Comparison of ENCODE assay signal across 18 mouse cellular contexts in the genomic region with DNA sequence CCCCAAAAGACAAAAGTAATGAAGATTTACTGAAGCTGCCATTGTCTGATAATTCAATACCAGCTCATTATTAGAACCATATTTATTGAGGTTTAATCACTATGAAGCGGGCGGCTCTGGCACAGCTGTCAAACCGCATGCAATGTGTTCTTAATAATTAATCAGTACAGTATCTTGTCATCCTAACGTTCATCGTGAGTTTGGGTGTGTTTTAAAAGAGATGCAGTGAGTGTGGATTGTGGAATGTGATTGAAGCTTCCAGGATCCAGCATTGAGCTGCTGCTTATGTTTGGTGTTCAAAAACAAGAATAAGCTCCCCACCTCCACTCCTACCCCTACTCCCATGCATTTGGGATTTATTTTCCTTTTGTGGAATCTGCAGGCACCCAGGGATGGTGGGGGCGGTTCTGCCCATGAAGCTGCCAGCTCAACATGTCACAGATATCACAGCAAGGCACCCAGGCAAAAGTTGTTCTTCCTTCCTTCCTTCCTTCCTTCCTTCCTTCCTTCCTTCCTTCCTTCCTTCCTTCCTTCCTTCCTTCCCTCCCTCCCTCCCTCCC.
DNase-seq lines count a peak whose midpoint lies in the region; ATAC-seq and TF ChIP-seq lines count a peak whose summit lies in the region.
"Had no signal": no experiment of that assay in that cellular context is flagged by ENCODE, and none has a peak within 500 bp of the region (broad histone marks: within the 10 kb centered on the region; RNA-seq: fewer than 3 reads in every experiment).

No protein-coding gene starts in this region.

- H3K27me3 ChIP-seq in neural tube, embryonic 13.5 days = no peaks in the 10 kb centered on the region
- no peaks in the 10 kb centered on the region for H3K27me3 ChIP-seq in liver, embryonic 11.5 days (replicated peaks; ENCODE audit: control insufficient read depth, insufficient read depth, low read length)
- H3K27me3 ChIP-seq: hindbrain, embryonic 12.5 days; megakaryocyte, embryonic 14.5 days had no signal

- no peak overlapping the region for H3K4me3 ChIP-seq in neural tube, embryonic 13.5 days
- no peak overlapping the region for H3K4me3 ChIP-seq in liver, embryonic 11.5 days (ENCODE audit: low read depth, low read length)
- H3K4me3 ChIP-seq: hindbrain, embryonic 12.5 days; limb, embryonic 15.5 days; megakaryocyte, embryonic 14.5 days had no signal

- H3K9ac ChIP-seq in neural tube, embryonic 13.5 days = no peak overlapping the region
- no peak overlapping the region for H3K9ac ChIP-seq in liver, embryonic 11.5 days (ENCODE audit: low read depth, low read length)
- H3K9ac ChIP-seq: hindbrain, embryonic 12.5 days; limb, embryonic 15.5 days; liver, postnatal 0 days had no signal

- H3K27ac ChIP-seq in neural tube, embryonic 13.5 days (replicated peaks) = no peak overlapping the region
- no peak overlapping the region for H3K27ac ChIP-seq in liver, embryonic 11.5 days (ENCODE audit: low read depth, low read length)
- H3K27ac ChIP-seq: hindbrain, embryonic 12.5 days; kidney, postnatal 0 days; limb, embryonic 15.5 days had no signal

- H3K9me3 ChIP-seq in neural tube, embryonic 13.5 days = no peaks in the 10 kb centered on the region
- H3K9me3 ChIP-seq in liver, embryonic 11.5 days (ENCODE audit: control insufficient read depth, low read length) = no peaks in the 10 kb centered on the region
- H3K9me3 ChIP-seq: hindbrain, embryonic 12.5 days; limb, embryonic 15.5 days had no signal

- no peaks in the 10 kb centered on the region for H3K36me3 ChIP-seq in neural tube, embryonic 13.5 days
- H3K36me3 ChIP-seq in liver, embryonic 11.5 days (ENCODE audit: control insufficient read depth, insufficient read depth, low read length) = no peaks in the 10 kb centered on the region
- H3K36me3 ChIP-seq: hindbrain, embryonic 12.5 days; limb, embryonic 15.5 days had no signal

- peak; percentile 53 for DNase-seq in layer of hippocampus, adult 11-12 months (ENCODE audit: low spot score)
- DNase-seq in layer of hippocampus, adult 9-10 months (ENCODE audit: low spot score) = no peak
- no peak for DNase-seq in neural tube, embryonic 10.5 days (ENCODE audit: extremely low spot score, low spot score)
- peak; percentile 8 for DNase-seq in brain, embryonic 14.5 days (ENCODE audit: low read depth)
- DNase-seq in layer of hippocampus, postnatal 36 days = peak; percentile 35 to 50
- DNase-seq in liver, embryonic 11.5 days (ENCODE audit: low spot score) = no peak
- no peak for DNase-seq in thymus, adult 18-20 months
- DNase-seq: cerebellum, postnatal 14 days; gastrocnemius, postnatal 14 days; liver, postnatal 0 days; lung, postnatal 14 days; thymus, postnatal 4 days had no signal

- TF ChIP-seq POLR2A in brain, embryonic 14.5 days (IDR thresholded peaks at IDR 0.05; ENCODE audit: borderline replicate concordance, extremely low read depth, insufficient read depth, insufficient read length, poor library complexity, severe bottlenecking) = no peak

- no peak for TF ChIP-seq CTCF in brain, embryonic 14.5 days (IDR thresholded peaks at IDR 0.05; ENCODE audit: borderline replicate concordance, extremely low read depth, insufficient read depth, insufficient read length)

- ATAC-seq in neural tube, embryonic 13.5 days (ENCODE audit: low read depth) = no peak
- ATAC-seq in liver, embryonic 11.5 days (replicated peaks; ENCODE audit: low FRiP score) = no peak
- ATAC-seq: intestine, postnatal 0 days; liver, postnatal 0 days had no signal

- peaks cover 15% of the 10 kb centered on the region for H3K4me1 ChIP-seq in neural tube, embryonic 13.5 days (replicated peaks)
- no peaks in the 10 kb centered on the region for H3K4me1 ChIP-seq in liver, embryonic 11.5 days (replicated peaks; ENCODE audit: control insufficient read depth, insufficient read depth, low read length)
- H3K4me1 ChIP-seq: megakaryocyte, embryonic 14.5 days had no signal

- H3K4me2 ChIP-seq in neural tube, embryonic 13.5 days = 0 out of 2 replicates have a peak overlapping the region, but pooled peaks have one; percentile 32
- no peak overlapping the region for H3K4me2 ChIP-seq in liver, embryonic 11.5 days
- H3K4me2 ChIP-seq: hindbrain, embryonic 12.5 days; limb, embryonic 15.5 days had no signal

- 27% methylated on average over 6 of the region's 6 CpGs for WGBS in neural tube, embryonic 13.5 days
- 67% methylated on average over 6 of the region's 6 CpGs for WGBS in liver, embryonic 11.5 days

Comparison
In these comparisons a context has a peak if more than half of its experiments do, and no peak if none do; other contexts are left out.
1. DNase-seq: peak in layer of hippocampus, adult 11-12 months (single experiment), brain, embryonic 14.5 days (single experiment) and layer of hippocampus, postnatal 36 days (2 of 2); none in layer of hippocampus, adult 9-10 months (single experiment), neural tube, embryonic 10.5 days (single experiment), liver, embryonic 11.5 days (single experiment) and thymus, adult 18-20 months (0 of 2).